Mouse (Mus musculus): ENCODE results near the gene Cdk17. TPM values are rescaled to one million over a fixed set of nuclear protein-coding genes. Genes with fewer than 3 reads are reported as not detected.

The Cdk17 gene
- polyA plus RNA-seq (2014; fragmentation: Illumina TruSeq; extraction: RNeasy Lipid Tissue Mini Kit (QIAGEN cat#74804); ENCODE audit: low read depth, low replicate concordance) = 17.5 TPM

GRCm38 (mm10) chr10:93160807-93161510 is at the start of gene Cdk17:
TSS of gene Cdk17 (plus strand) at chr10:93160875.

GRCm38 (mm10) chr10:93310721-93311411 is 150.2 kb downstream of the Cdk17 start, which contains the start of gene Elk3:
TSS of gene Elk3 (minus strand) at chr10:93311135.

Other genes with a start within 250 kb of the Cdk17 start
- 0.18 TPM for gene Cfap54, start 79.3 kb upstream of the Cdk17 start, polyA plus RNA-seq (2014; fragmentation: Illumina TruSeq; extraction: RNeasy Lipid Tissue Mini Kit (QIAGEN cat#74804); ENCODE audit: low read depth, low replicate concordance)
- 23.5 TPM for gene Elk3, start 150.3 kb downstream of the Cdk17 start, polyA plus RNA-seq (2014; fragmentation: Illumina TruSeq; extraction: RNeasy Lipid Tissue Mini Kit (QIAGEN cat#74804); ENCODE audit: low read depth, low replicate concordance)

Measured in heart, adult 10 weeks (tissue).